Mouse (Mus musculus) heart, embryonic 16.5 days (tissue): ENCODE results near the gene Prdx2. TPM values are rescaled to one million over a fixed set of nuclear protein-coding genes. Genes with fewer than 3 reads are reported as not detected.

Experiments used
- microRNA-seq: library from miRNA; unstranded; fragments of <30 nt; microRNA quantifications from one replicate; pipeline ENCODE4, GENCODE M21; 2017
- polyA plus RNA-seq: library from polyadenylated mRNA; unstranded; fragments of >200 nt; fragmentation: Nextera tagmentation; extraction: Ambion mirVana; gene quantifications from 2 replicates; pipeline ENCODE4 v1.2.1, GENCODE M21; 2015

The Prdx2 gene
- polyA plus RNA-seq, 1 experiment from 2014 or later, result 591 TPM

Small RNA genes lying within 50 kb of the gene (microRNA-seq; reads per million reads assigned to microRNA genes)
- gene Gm24197, result not detected

Other genes with a start within 250 kb of the Prdx2 start
- 3.1 and 4.7 TPM in 2 replicates for gene G430095P16Rik, start 246.6 kb upstream of the Prdx2 start, polyA plus RNA-seq
- gene Nfix, start 169.2 kb upstream of the Prdx2 start, polyA plus RNA-seq, result 12.7 and 15.9 TPM in 2 replicates
- gene Dand5, start 146.8 kb upstream of the Prdx2 start, polyA plus RNA-seq, result 6.6 and 6.8 TPM in 2 replicates
- 47.7 and 48.3 TPM in 2 replicates for gene Gadd45gip1, start 138.1 kb upstream of the Prdx2 start, polyA plus RNA-seq
- 128 and 131 TPM in 2 replicates for gene Rad23a, start 128.9 kb upstream of the Prdx2 start, polyA plus RNA-seq
- 630 and 641 TPM in 2 replicates for gene Calr, start 122.7 kb upstream of the Prdx2 start, polyA plus RNA-seq
- 63.2 and 64.4 TPM in 2 replicates for gene Farsa, start 112.6 kb upstream of the Prdx2 start, polyA plus RNA-seq
- gene Syce2, start 97.5 kb upstream of the Prdx2 start, polyA plus RNA-seq, result 26.2 and 35.4 TPM in 2 replicates
- 43.1 and 46.0 TPM in 2 replicates for gene Gcdh, start 75.7 kb upstream of the Prdx2 start, polyA plus RNA-seq
- 1.3 and 1.4 TPM in 2 replicates for gene Klf1, start 67.7 kb upstream of the Prdx2 start, polyA plus RNA-seq
- gene Dnase2a, start 61.0 kb upstream of the Prdx2 start, polyA plus RNA-seq, result 5.2 and 6.3 TPM in 2 replicates
- 0.09 and 0.14 TPM in 2 replicates for gene Mast1, start 32.2 kb upstream of the Prdx2 start, polyA plus RNA-seq
- 0.24 and 0.38 TPM in 2 replicates for gene Rtbdn, start 22.6 kb upstream of the Prdx2 start, polyA plus RNA-seq
- not detected in 2 replicates for gene Gm49661, start 154 bp upstream of the Prdx2 start, polyA plus RNA-seq
- 80.2 and 82.7 TPM in 2 replicates for gene Rnaseh2a, start 180 bp downstream of the Prdx2 start, polyA plus RNA-seq
- gene Junb, start 9.1 kb downstream of the Prdx2 start, polyA plus RNA-seq, result 11.7 and 15.3 TPM in 2 replicates
- 8.9 and 9.1 TPM in 2 replicates for gene Hook2, start 21.0 kb downstream of the Prdx2 start, polyA plus RNA-seq
- gene Best2, start 44.9 kb downstream of the Prdx2 start, polyA plus RNA-seq, result not detected in 2 replicates
- 111 and 112 TPM in 2 replicates for gene Asna1, start 55.7 kb downstream of the Prdx2 start, polyA plus RNA-seq
- 61.9 and 76.5 TPM in 2 replicates for gene Trir, start 57.2 kb downstream of the Prdx2 start, polyA plus RNA-seq
- gene Tnpo2, start 67.3 kb downstream of the Prdx2 start, polyA plus RNA-seq, result 18.8 and 21.5 TPM in 2 replicates
- 19.5 and 20.6 TPM in 2 replicates for gene Fbxw9, start 90.5 kb downstream of the Prdx2 start, polyA plus RNA-seq
- not detected in 2 replicates for gene Gm5741, start 98.4 kb downstream of the Prdx2 start, polyA plus RNA-seq
- gene Dhps, start 102.2 kb downstream of the Prdx2 start, polyA plus RNA-seq, result 48.5 and 51.5 TPM in 2 replicates
- gene Wdr83os, start 111.2 kb downstream of the Prdx2 start, polyA plus RNA-seq, result 115 TPM in 2 replicates
- gene Wdr83, start 111.7 kb downstream of the Prdx2 start, polyA plus RNA-seq, result 46.6 and 47.0 TPM in 2 replicates
- gene Man2b1, start 113.7 kb downstream of the Prdx2 start, polyA plus RNA-seq, result 33.9 and 39.3 TPM in 2 replicates
- gene Zfp791, start 153.5 kb downstream of the Prdx2 start, polyA plus RNA-seq, result 1.1 and 1.5 TPM in 2 replicates
- gene Cks1brt, start 182.3 kb downstream of the Prdx2 start, polyA plus RNA-seq, result not detected in 2 replicates